Mouse (Mus musculus) liver, postnatal 0 days (tissue): ENCODE data around the gene Npcd.

Experiments used
- CTCF ChIP-seq: sonication (generic); IDR thresholded peaks from 2 replicates; pipeline ENCODE4 v1.5.1; 2016; ENCODE audit warnings: antibody characterized with exemption, low read depth
- EP300 ChIP-seq: IDR thresholded peaks from 2 replicates; pipeline ENCODE4 v1.6.1; 2016; ENCODE audit warnings: antibody characterized with exemption, low read depth, mild to moderate bottlenecking

DNA sequence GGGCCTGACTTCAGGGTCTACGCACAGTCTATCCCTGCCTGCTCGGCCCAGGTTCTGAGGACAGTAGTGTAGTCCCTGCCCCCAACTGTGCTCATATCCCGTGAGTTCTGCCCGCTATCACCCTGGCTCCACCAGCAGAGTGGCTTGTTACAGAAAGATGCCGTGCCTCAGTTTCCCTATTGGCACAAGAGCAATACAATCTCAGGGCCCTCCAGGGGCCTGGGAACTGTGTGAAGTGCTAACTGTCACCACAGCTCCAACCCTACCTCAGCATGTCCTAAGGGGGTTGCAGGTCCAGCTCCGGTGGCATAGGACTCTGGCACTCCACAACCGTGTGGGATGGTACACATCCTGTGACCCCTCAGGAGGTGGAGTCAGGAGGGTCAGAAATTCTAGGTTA, 36.9 kb downstream of the Npcd start:
- TF ChIP-seq CTCF (no peak), EP300 (no peak)
